Mouse (Mus musculus) limb, embryonic 10.5 days (tissue): ENCODE results near the gene Kdm2b. TPM values are rescaled to one million over a fixed set of nuclear protein-coding genes. Genes with fewer than 3 reads are reported as not detected.

Experiments used
- DNase-seq: peaks from one replicate; pipeline ENCODE4 v3.0.0-alpha.2; 2017; ENCODE audit warnings: low spot score
- H3K27ac ChIP-seq: fragments of 300-500 bp; sonication (generic); 2 replicates; pipeline ENCODE4 v1.5.1; 2016; ENCODE audit warnings: mild to moderate bottlenecking
- H3K27me3 ChIP-seq: fragments of 300-500 bp; sonication (generic); 2 replicates; pipeline ENCODE4 v1.6.1; 2016; ENCODE audit warnings: low read depth, mild to moderate bottlenecking; ENCODE audit not compliant: poor library complexity, severe bottlenecking
- H3K36me3 ChIP-seq: fragments of 300-500 bp; sonication (generic); 2 replicates; pipeline ENCODE4 v1.6.1; 2016; ENCODE audit warnings: mild to moderate bottlenecking, moderate library complexity
- H3K4me1 ChIP-seq: fragments of 300-500 bp; sonication (generic); 2 replicates; pipeline ENCODE4 v1.6.1; 2016
- H3K4me3 ChIP-seq: fragments of 300-500 bp; sonication (generic); 2 replicates; pipeline ENCODE4 v1.5.1; 2016; ENCODE audit warnings: mild to moderate bottlenecking, moderate library complexity
- H3K9me3 ChIP-seq: fragments of 300-500 bp; sonication (generic); replicated peaks from 2 replicates; pipeline ENCODE4 v1.6.1; 2016; ENCODE audit warnings: mild to moderate bottlenecking
- whole genome bisulfite sequencing: fragments of 180-500 bp; shearing (Covaris S2); methylation state at CpG from one replicate; pipeline ENCODE4 v1.1.7; 2016; 5-methylcytosine and 5-hydroxymethylcytosine counted together
- polyA plus RNA-seq: library from polyadenylated mRNA; unstranded; fragments of >200 nt; fragmentation: Nextera tagmentation; extraction: Ambion mirVana; gene quantifications from 2 replicates; pipeline ENCODE4 v1.2.1, GENCODE M21; 2016

Gene Kdm2b
- polyA plus RNA-seq, 1 experiment from 2014 or later: 108 TPM

GRCm38 (mm10) chr5:122888612-122889214, 100.9 kb downstream of the Kdm2b start:
- Histone ChIP-seq H3K27ac (no peak overlapping the region), H3K4me3 (no peak overlapping the region), H3K9me3 (no peaks in the 10 kb centered on the region), H3K27me3 (no peaks in the 10 kb centered on the region), H3K4me1 (peaks cover 22% of the 10 kb centered on the region), H3K36me3 (peaks cover 57% of the 10 kb centered on the region)
- DNase-seq: no peak
- WGBS: 91% methylated on average over 16 of the region's 16 CpGs

DNA sequence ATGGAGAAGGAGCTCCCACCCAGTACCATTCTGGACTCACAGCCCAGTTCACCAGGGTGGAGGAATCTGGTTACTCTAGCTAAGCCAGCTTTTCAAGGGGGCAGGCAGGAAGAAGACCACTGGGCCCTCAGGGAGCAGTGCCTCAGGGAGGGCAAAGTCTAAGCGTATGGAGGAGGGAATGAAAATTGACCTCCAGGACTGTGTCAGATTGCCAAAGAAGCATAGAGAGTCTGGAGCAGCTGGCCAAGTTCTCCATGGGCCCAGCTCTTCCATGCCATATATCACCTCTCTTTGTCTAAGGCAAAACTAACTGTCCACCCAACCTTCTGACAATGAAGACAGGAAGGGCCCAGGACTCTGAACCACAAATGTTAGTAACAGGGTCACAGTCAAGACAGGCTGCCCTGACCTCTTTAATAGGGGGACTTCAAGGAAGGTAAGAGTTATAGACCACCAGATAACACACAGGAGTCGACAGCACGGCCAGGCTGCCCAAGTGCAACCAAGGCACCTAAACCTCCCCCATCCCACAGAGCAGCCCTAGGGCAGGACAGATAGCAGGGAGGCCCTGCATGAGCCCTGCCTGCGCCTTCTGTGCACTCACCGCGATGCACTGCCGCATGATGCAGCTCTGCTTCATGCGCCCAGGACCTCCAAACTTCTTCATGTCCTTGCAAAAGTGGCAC, 101.6 kb downstream of the Kdm2b start:
- Histone ChIP-seq H3K4me3 (no peak overlapping the region), H3K9me3 (no peaks in the 10 kb centered on the region), H3K27me3 (no peaks in the 10 kb centered on the region), H3K4me1 (peaks cover 22% of the 10 kb centered on the region), H3K27ac (no peak overlapping the region), H3K36me3 (peaks cover 62% of the 10 kb centered on the region)
- DNase-seq: no peak
- 75% methylated on average over 8 of the region's 8 CpGs for WGBS

- Histone ChIP-seq H3K9me3 (no peaks in the 10 kb centered on the region), H3K4me3 (no peak overlapping the region), H3K4me1 (peaks cover 22% of the 10 kb centered on the region), H3K27me3 (no peaks in the 10 kb centered on the region), H3K36me3 (peaks cover 62% of the 10 kb centered on the region), H3K27ac (no peak overlapping the region)
- no peak for DNase-seq
- 92% methylated on average over 9 of the region's 9 CpGs for WGBS
Measured at GRCm38 (mm10) chr5:122887033-122887432, 102.6 kb downstream of the Kdm2b start.

GRCm38 (mm10) chr5:122884594-122885348, 104.9 kb downstream of the Kdm2b start:
- 91% methylated on average over 7 of the region's 7 CpGs for WGBS
- Histone ChIP-seq H3K9me3 (no peaks in the 10 kb centered on the region), H3K27ac (no peak overlapping the region), H3K36me3 (peaks cover 73% of the 10 kb centered on the region), H3K27me3 (no peaks in the 10 kb centered on the region), H3K4me3 (no peak overlapping the region), H3K4me1 (peaks cover 22% of the 10 kb centered on the region)
- no peak for DNase-seq

DNA sequence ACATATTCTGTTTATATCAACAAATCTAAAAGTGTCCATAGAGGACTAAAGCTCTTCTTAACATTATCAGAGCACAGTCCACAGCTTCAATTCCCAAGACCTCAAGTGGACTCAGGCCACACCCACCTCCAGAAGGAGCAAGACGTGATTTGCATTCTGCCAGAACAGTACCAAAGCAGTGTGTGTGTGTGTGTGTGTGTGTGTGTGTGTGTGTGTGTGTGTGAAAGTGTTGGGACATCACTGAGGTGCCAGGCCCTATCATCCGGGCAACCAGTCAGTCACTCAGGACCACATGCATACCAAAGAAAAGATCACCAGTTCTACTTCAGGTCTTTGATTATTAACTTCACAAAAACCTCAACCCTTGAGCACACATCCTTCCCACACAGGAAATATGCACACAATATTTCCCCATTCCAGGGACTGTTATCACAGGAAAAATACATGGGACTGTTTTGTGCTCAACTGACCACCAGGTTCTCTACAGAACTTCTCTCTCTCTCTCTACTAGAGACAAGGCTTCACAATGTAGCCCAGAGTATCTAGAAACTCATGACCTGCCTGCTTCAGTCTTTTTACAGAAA, 105.9 kb downstream of the Kdm2b start:
- H3K4me3 ChIP-seq: no peak overlapping the region
- H3K4me1 ChIP-seq: peaks cover 17% of the 10 kb centered on the region
- H3K9me3 ChIP-seq: no peaks in the 10 kb centered on the region
- no peak for DNase-seq
- H3K36me3 ChIP-seq: peaks cover 81% of the 10 kb centered on the region
- no peak overlapping the region for H3K27ac ChIP-seq
- no peaks in the 10 kb centered on the region for H3K27me3 ChIP-seq
- WGBS: 75% methylated on average over 2 of the region's 2 CpGs

GRCm38 (mm10) chr5:122883237-122883636, 106.4 kb downstream of the Kdm2b start:
- Histone ChIP-seq H3K4me1 (peaks cover 12% of the 10 kb centered on the region), H3K36me3 (peaks cover 81% of the 10 kb centered on the region), H3K27me3 (no peaks in the 10 kb centered on the region), H3K27ac (no peak overlapping the region), H3K9me3 (no peaks in the 10 kb centered on the region), H3K4me3 (no peak overlapping the region)
- no peak for DNase-seq
- WGBS: 87% methylated on average over 9 of the region's 9 CpGs

- WGBS: 93% methylated on average over 18 of the region's 18 CpGs
- DNase-seq: no peak
- Histone ChIP-seq H3K9me3 (no peaks in the 10 kb centered on the region), H3K36me3 (peaks cover 81% of the 10 kb centered on the region), H3K4me1 (0 out of 2 replicates have a peak, but pooled peaks cover 7% of the 10 kb centered on the region), H3K27ac (no peak overlapping the region), H3K27me3 (no peaks in the 10 kb centered on the region), H3K4me3 (no peak overlapping the region)
Measured at GRCm38 (mm10) chr5:122882256-122883050, 107.2 kb downstream of the Kdm2b start.

DNA sequence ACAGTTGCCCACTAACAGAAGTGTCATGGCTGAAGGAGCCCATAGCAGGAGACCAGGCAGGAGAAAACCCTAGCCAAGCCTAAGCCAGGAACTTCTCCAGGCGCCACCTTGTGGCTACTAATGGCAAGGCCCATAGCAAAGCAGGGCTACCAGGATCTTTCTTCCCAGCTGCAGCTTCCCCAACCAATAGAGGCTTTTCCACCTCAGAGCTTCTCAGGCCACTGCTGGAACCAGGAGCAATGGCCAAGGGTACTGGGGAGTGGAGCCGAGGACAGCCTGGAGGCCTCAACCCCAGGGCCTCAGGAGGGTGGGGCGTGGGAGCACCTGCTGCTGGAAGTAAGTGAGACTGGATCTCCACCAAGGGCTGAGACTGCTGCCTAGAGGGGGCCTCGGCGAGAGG, 108.3 kb downstream of the Kdm2b start:
- 62% methylated on average over 5 of the region's 5 CpGs for WGBS
- peak; percentile 74 for DNase-seq
- peaks cover 87% of the 10 kb centered on the region for H3K36me3 ChIP-seq
- H3K27me3 ChIP-seq: no peaks in the 10 kb centered on the region
- H3K4me3 ChIP-seq: no peak overlapping the region
- H3K27ac ChIP-seq: no peak overlapping the region
- H3K9me3 ChIP-seq: no peaks in the 10 kb centered on the region
- 0 out of 2 replicates have a peak, but pooled peaks cover 7% of the 10 kb centered on the region for H3K4me1 ChIP-seq

- WGBS: 95% methylated on average over 37 of the region's 37 CpGs
Measured at GRCm38 (mm10) chr5:122880241-122880980, 109.2 kb downstream of the Kdm2b start.

GRCm38 (mm10) chr5:122876671-122877070, 113.0 kb downstream of the Kdm2b start:
- WGBS: 89% methylated on average over 3 of the region's 3 CpGs
- H3K36me3 ChIP-seq: peaks cover 97% of the 10 kb centered on the region

More at GRCm38 (mm10) chr5:122880241-122880980, 109.2 kb downstream of the Kdm2b start:
- no peak for DNase-seq
- H3K9me3 ChIP-seq: no peaks in the 10 kb centered on the region
- no peaks in the 10 kb centered on the region for H3K27me3 ChIP-seq
- H3K4me1 ChIP-seq: 0 out of 2 replicates have a peak, but pooled peaks cover 3% of the 10 kb centered on the region
- peaks cover 89% of the 10 kb centered on the region for H3K36me3 ChIP-seq
- H3K4me3 ChIP-seq: no peak overlapping the region
- no peak overlapping the region for H3K27ac ChIP-seq

DNA sequence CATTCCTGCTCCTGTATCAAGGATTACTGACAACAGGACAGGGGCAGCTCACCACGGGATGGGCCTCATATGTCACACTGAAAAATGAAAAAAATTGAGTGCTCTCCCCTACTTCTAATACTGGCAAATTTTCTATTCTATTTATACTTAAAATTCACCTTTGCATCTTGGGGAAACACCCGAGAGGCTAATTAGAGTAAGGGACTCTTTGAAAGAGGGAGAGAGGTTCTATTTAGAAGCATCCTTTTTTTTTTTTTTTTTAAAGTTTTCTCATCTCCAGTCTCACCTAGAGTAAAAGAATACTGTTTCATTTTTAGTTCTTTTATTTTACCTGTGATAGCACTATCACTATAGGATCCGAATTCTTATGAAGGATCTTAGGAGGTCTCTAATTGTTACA, 115.3 kb downstream of the Kdm2b start:
- WGBS: 92% methylated on average over 3 of the region's 3 CpGs
- no peak overlapping the region for H3K27ac ChIP-seq
- no peak for DNase-seq
- H3K36me3 ChIP-seq: peaks cover 86% of the 10 kb centered on the region
- H3K4me1 ChIP-seq: no peaks in the 10 kb centered on the region
- H3K27me3 ChIP-seq: no peaks in the 10 kb centered on the region
- H3K4me3 ChIP-seq: no peak overlapping the region
- H3K9me3 ChIP-seq: no peaks in the 10 kb centered on the region

More at GRCm38 (mm10) chr5:122876671-122877070, 113.0 kb downstream of the Kdm2b start:
- H3K27me3 ChIP-seq: no peaks in the 10 kb centered on the region
- H3K9me3 ChIP-seq: no peaks in the 10 kb centered on the region
- no peaks in the 10 kb centered on the region for H3K4me1 ChIP-seq
- H3K4me3 ChIP-seq: no peak overlapping the region
- H3K27ac ChIP-seq: no peak overlapping the region
- no peak for DNase-seq

GRCm38 (mm10) chr5:122873573-122873972, 116.0 kb downstream of the Kdm2b start:
- Histone ChIP-seq H3K27me3 (no peaks in the 10 kb centered on the region), H3K36me3 (peaks cover 86% of the 10 kb centered on the region), H3K4me1 (no peaks in the 10 kb centered on the region), H3K9me3 (no peaks in the 10 kb centered on the region), H3K27ac (no peak overlapping the region), H3K4me3 (no peak overlapping the region)
- WGBS: 72% methylated on average over 2 of the region's 2 CpGs
- no peak for DNase-seq
